Mouse (Mus musculus) forebrain, embryonic 12.5 days (tissue): ENCODE data around the gene Nek7. TPM values are rescaled to one million over a fixed set of nuclear protein-coding genes. Genes with fewer than 3 reads are reported as not detected.
A peak's percentile ranks its signal among the peaks of the same experiment; 100 is the strongest.

Experiments used
- ATAC-seq: fragments of 200-750 bp; cut with Nextera tagmentation; 2 replicates; pipeline ENCODE4 v1.8.0; 2017; ENCODE audit warnings: moderate TSS enrichment; ENCODE audit not compliant: low FRiP score
- H3K27ac ChIP-seq: fragments of 300-500 bp; sonication (generic); 2 replicates; pipeline ENCODE4 v1.5.1; 2016; ENCODE audit warnings: mild to moderate bottlenecking
- H3K27me3 ChIP-seq: fragments of 300-500 bp; sonication (generic); 2 replicates; pipeline ENCODE4 v1.6.1; 2016; ENCODE audit warnings: mild to moderate bottlenecking
- H3K36me3 ChIP-seq: fragments of 300-500 bp; sonication (generic); replicated peaks from 2 replicates; pipeline ENCODE4 v1.6.1; 2016; ENCODE audit warnings: mild to moderate bottlenecking
- H3K4me1 ChIP-seq: fragments of 300-500 bp; sonication (generic); 2 replicates; pipeline ENCODE4 v1.6.1; 2016
- H3K4me2 ChIP-seq: fragments of 300-500 bp; sonication (generic); 2 replicates; pipeline ENCODE4 v1.6.1; 2016; ENCODE audit warnings: mild to moderate bottlenecking, moderate library complexity
- H3K4me3 ChIP-seq: fragments of 300-500 bp; sonication (generic); replicated peaks from 2 replicates; pipeline ENCODE4 v1.5.1; 2016; ENCODE audit warnings: mild to moderate bottlenecking
- H3K9ac ChIP-seq: fragments of 300-500 bp; sonication (generic); 2 replicates; pipeline ENCODE4 v1.6.1; 2016; ENCODE audit warnings: mild to moderate bottlenecking
- H3K9me3 ChIP-seq: fragments of 300-500 bp; sonication (generic); 2 replicates; pipeline ENCODE4 v1.6.1; 2016
- WGBS: fragments of 180-500 bp; shearing (Covaris S2); methylation state at CpG from one replicate; pipeline ENCODE4 v1.1.7; 2016; 5-methylcytosine and 5-hydroxymethylcytosine counted together
- polyA plus RNA-seq: library from polyadenylated mRNA; unstranded; fragments of >200 nt; fragmentation: Nextera tagmentation; extraction: Ambion mirVana; gene quantifications from 2 replicates; pipeline ENCODE4 v1.2.1, GENCODE M21; 2016

Nek7 gene
- polyA plus RNA-seq, result 25.8 and 27.4 TPM in 2 replicates

- H3K9me3 ChIP-seq, result no peaks in the 10 kb centered on the region
- peaks cover 22% of the 10 kb centered on the region for H3K4me1 ChIP-seq
- no peaks in the 10 kb centered on the region for H3K36me3 ChIP-seq
- peak within 1 kb of the TSS; percentile 85 for H3K4me3 ChIP-seq
- no peaks in the 10 kb centered on the region for H3K27me3 ChIP-seq
- no peak for ATAC-seq
- H3K4me2 ChIP-seq, result peak within 1 kb of the TSS; percentile 73
- H3K27ac ChIP-seq, result peak within 1 kb of the TSS; percentile 92
- H3K9ac ChIP-seq, result peak within 1 kb of the TSS; percentile 73
- WGBS, result 4% methylated on average over 11 of the region's 11 CpGs
These were observed at the start of gene Nek7 for GRCm38 (mm10) chr1:138619996-138620461. Gene Nek7, minus strand, starts transcription at chr1:138620141.

- H3K4me1 ChIP-seq, result no peaks in the 10 kb centered on the region
- H3K9me3 ChIP-seq, result no peaks in the 10 kb centered on the region
- ATAC-seq, result no peak
- H3K4me2 ChIP-seq, result no peak overlapping the region
- WGBS, result 78% methylated on average over 2 of the region's 2 CpGs
- H3K4me3 ChIP-seq, result no peak overlapping the region
- H3K9ac ChIP-seq, result no peak overlapping the region
- no peaks in the 10 kb centered on the region for H3K27me3 ChIP-seq
- H3K36me3 ChIP-seq, result no peaks in the 10 kb centered on the region
- H3K27ac ChIP-seq, result no peak overlapping the region
These were observed 42.4 kb upstream of the Nek7 start for GRCm38 (mm10) chr1:138662342-138662741.

- H3K9me3 ChIP-seq, result no peaks in the 10 kb centered on the region
- no peak overlapping the region for H3K9ac ChIP-seq
- no peaks in the 10 kb centered on the region for H3K36me3 ChIP-seq
- no peaks in the 10 kb centered on the region for H3K4me1 ChIP-seq
- no peak for ATAC-seq
- H3K27ac ChIP-seq, result no peak overlapping the region
- H3K4me3 ChIP-seq, result no peak overlapping the region
- no peak overlapping the region for H3K4me2 ChIP-seq
- H3K27me3 ChIP-seq, result no peaks in the 10 kb centered on the region
These were observed 34.3 kb upstream of the Nek7 start for GRCm38 (mm10) chr1:138654212-138654611.

- Histone ChIP-seq H3K27ac (no peak overlapping the region), H3K4me1 (no peaks in the 10 kb centered on the region), H3K9me3 (no peaks in the 10 kb centered on the region), H3K27me3 (no peaks in the 10 kb centered on the region), H3K4me3 (no peak overlapping the region), H3K4me2 (no peak overlapping the region), H3K36me3 (no peaks in the 10 kb centered on the region), H3K9ac (no peak overlapping the region)
- 75% methylated on average over 3 of the region's 3 CpGs for WGBS
- no peak for ATAC-seq
These were observed 25.1 kb upstream of the Nek7 start for GRCm38 (mm10) chr1:138644991-138645390.

- Histone ChIP-seq H3K4me1 (no peaks in the 10 kb centered on the region), H3K36me3 (no peaks in the 10 kb centered on the region), H3K9ac (no peak overlapping the region), H3K27me3 (no peaks in the 10 kb centered on the region), H3K27ac (no peak overlapping the region), H3K9me3 (no peaks in the 10 kb centered on the region), H3K4me3 (no peak overlapping the region), H3K4me2 (no peak overlapping the region)
- ATAC-seq, result no peak
- WGBS, result 85% methylated on average over 3 of the region's 3 CpGs
These were observed 23.4 kb upstream of the Nek7 start for GRCm38 (mm10) chr1:138643306-138643830.

GRCm38 (mm10) chr1:138640934-138641461 is 21.1 kb upstream of the Nek7 start:
- WGBS, result 79% methylated on average over 4 of the region's 4 CpGs
- H3K36me3 ChIP-seq, result no peaks in the 10 kb centered on the region
- H3K27me3 ChIP-seq, result no peaks in the 10 kb centered on the region

GRCm38 (mm10) chr1:138637850-138638249 is 17.9 kb upstream of the Nek7 start:
- Histone ChIP-seq H3K4me2 (no peak overlapping the region), H3K27me3 (no peaks in the 10 kb centered on the region), H3K9ac (no peak overlapping the region), H3K9me3 (no peaks in the 10 kb centered on the region), H3K36me3 (no peaks in the 10 kb centered on the region), H3K27ac (no peak overlapping the region), H3K4me3 (no peak overlapping the region), H3K4me1 (no peaks in the 10 kb centered on the region)
- ATAC-seq, result no peak

More at GRCm38 (mm10) chr1:138640934-138641461, 21.1 kb upstream of the Nek7 start:
- Histone ChIP-seq H3K4me3 (no peak overlapping the region), H3K4me2 (no peak overlapping the region), H3K9ac (no peak overlapping the region), H3K4me1 (no peaks in the 10 kb centered on the region), H3K9me3 (no peaks in the 10 kb centered on the region), H3K27ac (no peak overlapping the region)
- no peak for ATAC-seq

GRCm38 (mm10) chr1:138634561-138634960 is 14.6 kb upstream of the Nek7 start:
- no peaks in the 10 kb centered on the region for H3K4me1 ChIP-seq
- no peaks in the 10 kb centered on the region for H3K36me3 ChIP-seq
- H3K27me3 ChIP-seq, result no peaks in the 10 kb centered on the region
- no peak for ATAC-seq
- no peak overlapping the region for H3K27ac ChIP-seq
- no peak overlapping the region for H3K4me3 ChIP-seq
- H3K4me2 ChIP-seq, result no peak overlapping the region
- WGBS, result 88% methylated on average over 1 of the region's 1 CpGs
- H3K9me3 ChIP-seq, result no peaks in the 10 kb centered on the region
- H3K9ac ChIP-seq, result no peak overlapping the region

GRCm38 (mm10) chr1:138628919-138629318 is 9.0 kb upstream of the Nek7 start:
- Histone ChIP-seq H3K4me3 (no peak overlapping the region), H3K9me3 (no peaks in the 10 kb centered on the region), H3K4me2 (no peak overlapping the region), H3K36me3 (no peaks in the 10 kb centered on the region), H3K27ac (no peak overlapping the region), H3K27me3 (no peaks in the 10 kb centered on the region), H3K9ac (no peak overlapping the region), H3K4me1 (no peaks in the 10 kb centered on the region)
- 93% methylated on average over 4 of the region's 4 CpGs for WGBS
- no peak for ATAC-seq

- Histone ChIP-seq H3K9ac (no peak overlapping the region), H3K4me1 (no peaks in the 10 kb centered on the region), H3K27ac (no peak overlapping the region), H3K36me3 (no peaks in the 10 kb centered on the region), H3K4me2 (no peak overlapping the region), H3K4me3 (no peak overlapping the region), H3K9me3 (no peaks in the 10 kb centered on the region), H3K27me3 (no peaks in the 10 kb centered on the region)
- 85% methylated on average over 3 of the region's 3 CpGs for WGBS
- no peak for ATAC-seq
These were observed 8.5 kb upstream of the Nek7 start for GRCm38 (mm10) chr1:138628486-138628885.

- 88% methylated on average over 3 of the region's 3 CpGs for WGBS
- Histone ChIP-seq H3K27ac (no peak overlapping the region), H3K4me1 (no peaks in the 10 kb centered on the region), H3K4me3 (no peak overlapping the region), H3K27me3 (no peaks in the 10 kb centered on the region), H3K4me2 (no peak overlapping the region), H3K9ac (no peak overlapping the region), H3K36me3 (no peaks in the 10 kb centered on the region), H3K9me3 (no peaks in the 10 kb centered on the region)
- ATAC-seq, result no peak
These were observed 7.9 kb upstream of the Nek7 start for GRCm38 (mm10) chr1:138627804-138628203.

GRCm38 (mm10) chr1:138626288-138626687 is 6.3 kb upstream of the Nek7 start:
- 83% methylated on average over 3 of the region's 3 CpGs for WGBS
- Histone ChIP-seq H3K36me3 (no peaks in the 10 kb centered on the region), H3K4me1 (no peaks in the 10 kb centered on the region), H3K27ac (no peak overlapping the region), H3K27me3 (no peaks in the 10 kb centered on the region), H3K9ac (no peak overlapping the region), H3K4me3 (no peak overlapping the region), H3K4me2 (no peak overlapping the region), H3K9me3 (no peaks in the 10 kb centered on the region)
- no peak for ATAC-seq

- Histone ChIP-seq H3K4me3 (no peak overlapping the region), H3K4me2 (no peak overlapping the region), H3K9ac (no peak overlapping the region), H3K27me3 (no peaks in the 10 kb centered on the region), H3K36me3 (no peaks in the 10 kb centered on the region), H3K27ac (no peak overlapping the region), H3K4me1 (peaks cover 5% of the 10 kb centered on the region; the same call in 1 of the 2 replicates), H3K9me3 (no peaks in the 10 kb centered on the region)
- ATAC-seq, result no peak
- 41% methylated on average over 1 of the region's 1 CpGs for WGBS
These were observed 3.9 kb upstream of the Nek7 start for GRCm38 (mm10) chr1:138623870-138624269.
